Mouse (Mus musculus): ENCODE data around the gene Ksr1.

DNA sequence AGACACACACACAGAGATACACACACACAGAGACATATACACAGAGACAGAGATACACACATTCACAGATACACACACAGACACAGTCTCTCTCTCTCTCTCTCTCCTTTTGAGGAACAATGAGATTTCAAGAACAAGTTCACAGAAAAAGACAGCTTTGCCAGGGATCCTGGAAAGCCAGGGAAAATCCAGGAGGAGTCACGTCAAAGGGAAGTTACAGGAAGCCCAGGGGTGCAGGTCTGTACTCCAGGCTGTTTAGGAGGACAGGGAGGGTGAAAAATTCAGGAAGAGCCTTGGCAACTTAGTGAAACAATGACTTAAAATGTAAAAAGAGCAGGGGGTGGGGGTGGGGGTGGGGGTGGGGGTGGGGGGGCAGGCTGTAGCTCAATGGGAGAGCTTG, 56.5 kb downstream of the Ksr1 start:
- TF ChIP-seq CTCF (IDR thresholded peaks at IDR 0.05; ENCODE audit: control insufficient read depth, insufficient read depth, low read length) (no peak), POLR2A (IDR thresholded peaks at IDR 0.05; ENCODE audit: borderline replicate concordance, control insufficient read depth, low read depth, low read length) (no peak)

Data from bone marrow, adult 2 months (tissue).